Mouse (Mus musculus) kidney, postnatal 36 days (tissue): Measurements from ENCODE around the gene Btbd11.
A peak's percentile ranks its signal among the peaks of the same experiment; 100 is the strongest.

ENCODE experiments used
- DNase-seq, 2 experiments: peaks; one replicate each; pipeline ENCODE4 v3.0.0; 2021 to 2022; ENCODE audit warnings: mixed read lengths in 2 of 2

The Btbd11 gene

DNA sequence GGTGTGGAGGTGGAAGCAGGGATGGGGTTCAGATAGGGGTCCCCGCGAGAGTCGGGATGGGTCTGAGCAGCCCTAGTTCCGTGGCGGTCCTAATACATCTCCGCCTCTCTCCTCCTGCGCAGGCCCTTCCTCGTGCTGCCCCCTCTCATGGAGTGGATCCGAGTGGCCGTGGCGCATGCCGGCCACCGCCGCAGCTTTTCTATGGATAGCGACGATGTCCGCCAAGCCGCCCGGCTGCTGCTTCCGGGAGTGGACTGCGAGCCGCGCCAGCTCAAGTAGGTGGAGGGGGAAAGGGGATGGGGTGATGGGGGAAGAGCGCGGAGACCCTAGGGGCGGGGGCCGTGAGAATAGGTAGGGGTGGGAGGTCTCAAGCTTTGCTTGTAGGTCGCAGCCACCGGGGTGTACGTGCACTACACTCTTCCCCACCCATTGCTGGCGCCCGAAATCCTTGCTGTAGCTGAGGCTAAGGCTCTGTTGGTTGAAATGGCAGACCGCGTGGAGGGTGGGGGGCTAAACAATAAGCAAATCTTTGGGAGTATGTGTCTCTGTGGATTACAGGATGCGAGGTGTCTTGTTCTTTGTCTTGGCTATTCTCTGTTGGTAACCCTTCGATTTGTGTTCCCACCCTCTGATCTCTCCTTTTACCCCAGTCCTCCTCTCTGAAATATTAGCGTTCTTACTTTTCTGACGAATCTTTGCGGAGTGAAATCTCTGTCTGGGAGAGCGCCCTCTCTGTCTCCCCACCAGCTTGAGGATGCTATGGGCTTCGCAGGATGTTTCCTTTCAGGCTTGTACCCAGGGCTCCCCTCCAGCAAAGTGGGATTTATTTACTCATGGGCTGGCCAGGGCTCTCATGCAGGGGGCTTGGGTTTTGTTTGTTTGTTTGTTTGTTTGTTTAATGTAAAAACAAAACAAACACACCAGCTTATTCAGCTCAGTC is 212.3 kb downstream of the Btbd11 start:
- DNase-seq, result no peak

DNA sequence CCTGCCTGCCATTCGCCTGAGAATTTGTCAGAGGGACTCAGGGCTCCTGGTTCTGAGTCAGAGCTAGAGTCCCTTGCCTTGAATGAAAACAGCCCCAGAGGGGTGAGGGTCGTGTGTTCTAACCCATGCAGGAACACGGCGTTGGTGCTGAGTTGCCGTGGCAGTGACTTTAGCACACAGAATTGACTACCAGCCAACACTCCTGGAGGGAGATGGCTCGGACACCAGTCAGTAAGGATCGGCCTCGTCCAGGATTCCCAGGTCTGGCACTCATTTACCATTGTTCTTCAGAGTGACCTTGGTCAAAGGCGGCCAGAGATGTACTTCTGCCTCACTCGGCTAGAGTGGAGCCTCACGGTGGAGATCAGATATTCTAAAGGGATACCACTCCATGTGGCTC is 215.9 kb downstream of the Btbd11 start:
- DNase-seq, result no peak

DNA sequence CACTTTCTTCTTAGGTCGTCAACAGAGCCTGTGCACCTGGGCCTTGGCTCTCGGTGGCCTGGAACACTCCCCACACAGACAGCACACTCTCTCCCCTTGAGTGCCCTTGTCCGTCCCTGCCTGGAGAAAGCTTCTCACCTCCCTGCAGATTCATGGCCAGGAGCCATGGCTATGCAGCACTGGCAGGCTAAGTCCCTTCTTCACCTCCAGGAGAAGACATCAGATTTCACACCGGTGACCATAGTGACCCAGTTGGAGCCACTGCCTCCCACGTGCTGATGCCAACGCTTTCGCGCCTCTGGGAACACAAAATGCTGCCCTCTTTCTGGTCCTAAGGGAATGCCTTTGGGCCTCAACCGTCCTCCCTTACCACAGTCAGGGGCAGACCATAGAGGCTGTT is 217.9 kb downstream of the Btbd11 start:
- DNase-seq, result no peak

DNA sequence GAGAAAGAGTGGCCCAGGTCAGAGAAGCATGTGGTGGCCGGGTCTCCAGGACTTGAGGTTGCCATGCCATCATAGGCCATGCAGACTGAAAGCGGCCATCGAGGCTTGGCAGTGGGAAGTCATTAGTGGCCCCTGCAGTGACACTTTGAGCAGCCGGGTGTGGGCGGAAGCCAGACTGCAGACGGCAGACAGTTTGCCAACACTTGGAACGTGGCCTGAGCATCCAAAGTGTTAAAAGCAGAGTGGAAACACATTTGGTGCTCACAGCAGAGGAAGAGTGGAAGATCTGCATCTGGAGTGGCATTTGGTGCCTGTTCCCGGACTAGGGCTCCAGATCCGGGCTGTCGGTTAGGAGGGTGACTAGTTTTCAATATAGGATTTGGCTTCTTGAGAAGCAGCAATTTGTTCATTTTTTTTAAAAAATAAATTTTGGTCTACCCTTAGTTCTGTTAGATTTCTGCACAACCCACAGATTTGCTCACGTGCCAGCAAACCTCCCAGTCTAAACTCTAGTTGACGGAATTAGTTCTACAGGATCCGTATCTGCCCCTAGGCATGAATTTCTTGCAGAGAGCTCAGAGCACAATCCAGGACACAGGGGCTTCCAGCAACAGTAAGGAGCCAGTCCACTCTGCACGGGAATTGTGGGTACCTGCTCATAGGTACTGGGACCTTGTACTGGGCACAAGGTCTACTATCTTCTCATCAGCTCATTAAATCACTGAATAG is 222.1 kb downstream of the Btbd11 start:
- no peak for DNase-seq

DNA sequence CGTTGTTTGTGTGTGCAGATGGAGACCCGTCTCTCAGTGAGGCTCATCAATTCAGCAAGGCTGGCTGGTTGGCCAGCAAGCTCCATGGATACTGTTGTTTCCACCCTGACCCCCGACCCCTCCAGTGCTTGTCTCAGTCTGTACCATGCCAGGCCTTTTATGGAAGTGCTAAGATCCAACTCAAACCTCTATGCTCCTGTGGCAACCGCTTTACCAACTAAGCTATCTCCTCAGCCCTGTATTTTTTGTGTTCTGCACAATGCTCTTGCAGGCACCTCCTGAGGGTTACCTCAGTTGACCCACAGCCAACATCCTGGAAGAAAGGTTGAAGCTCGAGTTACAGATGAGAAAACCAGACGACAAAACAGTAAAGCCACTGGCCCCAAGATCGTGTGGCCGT is 230.5 kb downstream of the Btbd11 start:
- no peak for DNase-seq

DNA sequence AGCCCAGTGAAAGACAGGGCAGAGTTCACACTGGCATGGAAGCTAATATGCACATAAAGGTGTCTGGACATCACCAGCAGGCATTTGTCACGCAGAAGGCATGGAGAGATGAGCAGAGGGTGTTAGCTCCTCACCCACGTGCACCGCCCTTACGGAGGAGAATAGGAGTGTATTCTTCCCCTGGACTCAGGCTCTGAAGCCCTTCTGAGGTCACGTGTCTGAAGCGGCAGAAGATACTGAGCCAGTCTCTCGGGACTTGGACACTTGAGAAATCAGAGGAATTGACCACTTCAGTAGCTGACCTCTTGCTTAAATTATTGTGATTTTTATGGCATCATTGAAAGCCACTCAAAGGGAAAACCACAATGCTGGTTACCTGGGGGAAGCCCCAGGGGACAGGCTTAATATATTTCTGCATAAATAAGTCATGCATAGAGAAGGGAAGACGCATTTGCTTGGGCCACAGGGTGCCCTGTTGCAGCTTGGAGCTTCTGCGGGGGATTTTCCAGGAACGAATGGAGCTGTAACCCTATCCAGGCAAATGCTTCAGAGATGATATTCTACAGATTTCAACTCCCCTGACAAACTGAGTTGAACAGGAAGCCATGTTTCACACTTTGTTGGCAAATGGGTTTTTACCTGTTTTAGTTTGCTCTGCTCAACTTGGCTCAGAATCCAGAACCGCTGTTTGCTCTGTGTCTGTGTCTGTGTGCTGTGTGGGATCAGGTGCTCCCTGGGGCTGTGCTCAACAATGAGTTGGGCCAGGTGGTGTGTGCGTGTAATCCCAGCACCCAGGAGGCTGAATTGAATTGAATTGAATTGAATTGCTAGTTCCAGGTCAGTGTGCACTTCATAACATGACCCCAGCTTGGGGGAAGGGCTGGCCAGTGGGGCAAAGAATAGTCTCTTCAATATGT is 231.1 kb downstream of the Btbd11 start:
- DNase-seq, result peak in 1 of 2 experiments; percentile 14

DNA sequence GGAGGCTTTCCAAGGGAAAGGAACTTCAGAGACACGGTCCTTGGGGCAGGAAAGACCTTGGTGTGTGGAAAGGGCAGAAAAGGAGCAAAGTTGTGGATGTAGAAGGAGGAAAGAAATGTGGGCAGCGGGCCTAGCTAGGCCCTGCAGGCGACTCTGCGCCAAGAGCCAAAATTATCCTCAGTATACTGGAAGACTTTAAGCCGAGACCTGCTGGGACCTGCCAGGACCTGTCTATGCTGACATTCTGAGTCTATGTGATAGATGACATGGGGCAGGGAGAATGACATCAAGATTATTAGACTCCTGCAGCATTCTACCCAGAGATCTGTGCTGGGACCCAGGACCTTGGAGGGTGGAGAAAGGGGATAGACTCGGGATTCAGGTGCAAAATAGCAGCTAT is 234.5 kb downstream of the Btbd11 start:
- DNase-seq, result no peak

DNA sequence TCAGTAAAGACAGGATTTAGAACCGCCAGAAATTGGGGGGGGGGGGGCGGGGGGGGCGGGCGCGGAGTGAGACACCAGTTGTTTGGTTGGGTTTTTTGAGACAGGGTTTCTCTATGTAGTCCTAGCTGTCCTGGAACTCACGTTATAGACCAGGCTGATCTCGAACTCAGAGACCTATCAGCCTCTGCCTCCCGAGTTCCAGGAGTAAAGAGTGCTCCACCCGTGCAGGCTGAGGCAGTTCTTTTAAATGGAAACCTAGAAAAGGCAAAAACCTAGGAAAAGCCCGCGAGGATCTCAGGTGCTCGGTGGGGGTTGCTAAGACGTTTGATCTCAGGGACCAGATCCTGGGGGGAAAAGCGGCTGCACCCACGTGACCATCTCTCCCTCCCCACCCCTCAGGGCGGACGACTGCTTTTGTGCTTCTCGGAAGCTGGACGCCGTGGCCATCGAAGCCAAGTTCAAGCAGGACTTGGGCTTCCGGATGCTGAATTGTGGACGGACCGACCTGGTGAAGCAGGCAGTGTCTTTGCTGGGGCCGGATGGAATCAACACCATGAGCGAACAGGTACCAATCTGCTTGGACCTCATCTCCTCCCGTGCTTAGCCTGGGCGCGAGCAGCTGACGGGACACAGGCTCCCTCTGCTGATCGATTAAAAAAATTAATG is 238.0 kb downstream of the Btbd11 start:
- DNase-seq, result peak; percentile 39 to 62

DNA sequence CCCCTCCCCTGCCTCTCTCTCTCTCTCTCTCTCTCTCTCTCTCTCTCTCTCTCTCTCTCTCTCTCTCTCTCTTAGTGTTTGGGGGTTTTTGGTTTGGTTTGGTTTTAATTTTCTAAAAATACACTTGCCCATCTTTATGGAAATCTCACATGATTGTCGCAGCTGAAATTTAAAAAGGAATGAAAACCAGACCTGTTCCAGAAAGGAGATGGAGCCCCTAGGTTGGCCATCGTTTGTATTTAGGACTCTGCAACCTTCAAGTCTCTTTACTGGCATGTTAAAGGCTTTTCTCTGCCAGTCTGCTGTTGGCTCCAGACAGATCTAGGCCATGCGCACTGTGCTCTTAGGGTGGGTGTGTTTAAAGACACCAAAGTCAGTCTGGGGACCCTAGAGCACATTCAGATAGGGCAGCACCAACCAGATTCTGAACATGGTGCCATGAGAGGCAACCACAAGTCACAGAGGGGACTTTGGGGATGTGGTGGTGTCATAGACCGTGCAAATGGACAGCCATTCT is 238.6 kb downstream of the Btbd11 start:
- DNase-seq, result no peak

DNA sequence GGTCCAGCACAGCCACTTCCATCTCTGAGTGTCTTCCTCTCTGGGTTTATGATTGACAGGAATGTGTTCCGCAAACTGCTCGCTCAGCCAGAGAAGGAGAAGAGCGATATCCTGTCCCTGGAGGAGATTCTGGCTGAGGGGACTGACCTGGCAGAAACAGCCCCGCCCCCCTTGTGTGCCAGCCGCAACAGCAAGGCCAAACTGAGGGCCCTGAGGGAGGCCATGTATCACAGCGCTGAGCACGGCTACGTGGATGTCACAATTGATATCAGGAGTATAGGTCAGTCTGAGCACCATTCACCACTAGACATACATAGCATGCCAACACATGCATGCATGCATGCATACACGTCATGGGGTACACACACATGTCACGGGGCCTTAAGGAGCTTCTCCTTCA is 245.4 kb downstream of the Btbd11 start:
- DNase-seq, result peak in 1 of 2 experiments; percentile 35

DNA sequence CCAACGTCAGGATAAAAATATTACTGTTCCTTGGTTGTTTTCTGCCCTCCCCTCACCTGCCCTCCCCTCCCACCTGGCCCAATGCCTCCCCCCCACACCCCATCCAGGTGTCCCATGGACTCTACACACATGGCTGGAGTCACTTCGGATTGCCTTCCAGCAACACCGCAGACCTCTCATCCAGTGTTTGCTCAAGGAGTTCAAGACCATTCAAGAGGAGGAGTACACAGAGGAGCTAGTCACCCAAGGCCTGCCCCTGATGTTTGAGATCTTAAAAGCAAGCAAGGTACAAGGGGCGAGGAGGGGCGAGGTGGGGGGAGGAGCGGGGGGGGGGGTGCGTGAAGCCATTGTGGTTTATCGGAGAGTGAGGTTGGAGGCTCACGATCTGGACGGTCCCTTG is 247.0 kb downstream of the Btbd11 start:
- no peak for DNase-seq

DNA sequence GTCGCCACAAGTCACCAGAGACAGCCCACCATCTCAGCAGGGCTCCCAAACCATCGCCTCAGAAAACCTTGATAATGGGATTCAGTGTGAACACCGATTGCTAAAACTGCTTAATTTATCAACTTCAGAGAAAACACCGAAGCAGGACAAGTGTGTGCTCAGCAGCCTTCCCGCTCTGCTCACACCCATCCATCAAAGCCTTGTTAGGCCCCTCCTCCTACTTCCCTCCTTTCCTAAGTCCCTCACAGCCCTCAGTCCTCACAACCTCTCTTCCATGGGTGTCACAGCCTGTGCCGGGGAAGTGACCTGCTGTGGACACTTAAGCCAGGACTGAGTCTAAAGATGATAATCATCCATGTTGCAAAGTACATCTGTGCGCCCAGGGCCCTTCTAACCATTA is 251.0 kb downstream of the Btbd11 start:
- no peak for DNase-seq

DNA sequence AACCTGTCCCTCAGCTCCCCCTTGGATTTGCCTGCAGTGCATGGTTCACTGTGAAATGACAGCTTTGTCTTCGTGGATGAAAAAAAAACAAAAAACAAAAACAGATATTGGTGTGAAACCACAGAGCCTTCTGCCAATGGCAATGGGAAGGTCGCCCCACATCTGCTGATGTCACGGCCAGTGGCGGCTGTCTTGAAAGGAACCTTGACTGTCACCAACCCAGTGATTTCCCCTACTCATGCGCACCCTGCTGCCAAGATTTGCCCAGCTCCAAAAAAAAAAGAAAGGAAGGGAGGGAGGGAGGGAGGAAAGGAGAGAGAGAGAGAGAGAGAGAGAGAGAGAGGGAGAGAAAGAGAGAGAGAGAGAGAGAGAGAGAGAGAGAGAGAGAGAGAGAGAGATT is 251.5 kb downstream of the Btbd11 start:
- DNase-seq, result no peak

DNA sequence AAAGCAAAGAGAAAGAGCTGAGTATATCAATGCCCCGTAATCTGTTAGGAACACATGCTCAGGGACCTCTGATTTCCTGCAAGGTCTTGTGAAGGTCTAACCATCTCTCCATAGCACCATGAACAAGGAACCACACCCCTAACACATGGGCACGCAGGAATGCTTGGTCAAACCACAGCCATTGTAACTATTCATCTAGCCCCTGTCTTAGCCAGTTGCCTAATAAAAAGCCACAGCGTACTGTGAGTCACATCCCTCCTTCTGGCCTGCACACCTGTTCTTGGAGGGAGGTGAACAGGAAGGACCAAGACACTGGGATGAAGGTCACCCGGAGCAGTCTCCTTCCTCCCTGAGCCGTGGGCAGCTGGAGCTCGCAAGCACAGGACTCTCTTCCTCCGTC is 253.0 kb downstream of the Btbd11 start:
- DNase-seq, result no peak

DNA sequence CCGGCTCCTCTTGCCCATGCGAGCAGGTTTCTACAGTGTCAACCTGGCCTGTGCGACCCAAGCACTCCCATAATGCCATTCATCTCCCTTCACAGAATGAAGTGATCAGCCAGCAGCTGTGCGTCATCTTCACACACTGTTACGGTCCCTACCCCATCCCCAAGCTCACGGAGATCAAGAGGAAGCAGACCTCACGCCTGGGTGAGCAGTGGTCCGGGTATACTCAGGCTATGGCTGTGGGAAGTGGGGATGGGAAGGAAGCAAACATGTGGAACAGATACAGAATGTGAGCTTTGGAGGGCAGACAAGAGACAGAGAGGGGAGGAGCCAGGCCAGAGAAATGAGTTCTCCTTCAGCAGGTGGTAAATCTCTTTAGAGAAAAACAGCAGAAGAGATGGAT is 253.8 kb downstream of the Btbd11 start:
- DNase-seq, result no peak

DNA sequence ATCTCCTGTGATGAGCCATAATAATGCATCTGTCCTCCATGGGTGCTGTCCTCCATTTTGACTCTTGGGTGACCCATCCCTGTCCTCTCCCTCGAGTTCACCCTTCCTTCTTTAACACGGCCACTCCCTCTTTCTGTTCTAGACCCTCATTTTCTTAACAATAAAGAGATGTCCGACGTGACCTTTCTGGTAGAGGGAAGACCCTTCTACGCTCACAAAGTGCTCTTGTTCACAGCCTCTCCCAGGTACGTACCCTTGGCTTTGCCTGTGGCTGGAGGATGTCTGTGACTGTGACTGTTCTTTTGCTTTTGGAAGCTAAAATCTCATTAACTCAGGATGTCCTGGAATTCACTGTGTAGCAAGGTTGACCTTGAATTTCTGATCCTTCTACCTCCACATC is 258.7 kb downstream of the Btbd11 start:
- DNase-seq, result no peak

DNA sequence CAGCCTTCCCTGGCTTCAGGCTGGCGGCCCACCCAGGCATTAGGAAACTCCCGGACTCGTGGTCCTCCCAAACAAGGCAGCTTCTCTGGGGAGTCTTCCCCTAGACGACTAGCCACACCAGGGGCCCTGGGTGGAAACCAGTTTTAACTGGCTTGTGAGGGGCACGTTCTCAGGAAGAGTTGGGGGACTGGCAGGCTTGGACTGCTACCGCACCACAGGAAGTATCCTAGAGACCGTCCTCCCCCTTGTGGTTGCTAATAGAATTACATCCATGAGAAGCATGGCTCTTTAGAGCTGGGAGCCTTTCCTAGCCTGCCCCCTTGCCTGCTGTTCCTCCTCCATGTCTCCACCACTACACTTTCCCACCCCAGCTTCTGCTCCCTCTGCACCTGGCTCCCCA is 265.1 kb downstream of the Btbd11 start:
- peak; percentile 34 to 41 for DNase-seq

DNA sequence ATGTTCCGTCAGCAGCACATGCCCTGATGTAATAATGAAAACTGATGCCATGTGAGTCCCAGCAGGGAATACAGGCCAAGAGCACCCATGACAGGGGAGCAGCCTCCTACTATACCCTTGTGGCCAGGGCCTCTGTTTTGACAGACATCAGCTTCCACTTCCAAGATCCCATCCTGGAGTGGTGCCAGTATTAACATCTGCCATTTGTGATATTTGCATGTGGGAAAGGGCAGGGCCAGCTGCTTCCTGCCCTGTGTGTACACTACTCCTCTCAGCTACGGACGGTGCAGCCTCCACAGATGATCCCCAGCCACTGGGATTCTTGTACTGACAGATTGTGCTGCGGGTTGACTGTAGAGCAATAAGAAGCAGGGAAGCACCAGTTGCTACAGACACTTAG is 269.3 kb downstream of the Btbd11 start:
- DNase-seq, result no peak

DNA sequence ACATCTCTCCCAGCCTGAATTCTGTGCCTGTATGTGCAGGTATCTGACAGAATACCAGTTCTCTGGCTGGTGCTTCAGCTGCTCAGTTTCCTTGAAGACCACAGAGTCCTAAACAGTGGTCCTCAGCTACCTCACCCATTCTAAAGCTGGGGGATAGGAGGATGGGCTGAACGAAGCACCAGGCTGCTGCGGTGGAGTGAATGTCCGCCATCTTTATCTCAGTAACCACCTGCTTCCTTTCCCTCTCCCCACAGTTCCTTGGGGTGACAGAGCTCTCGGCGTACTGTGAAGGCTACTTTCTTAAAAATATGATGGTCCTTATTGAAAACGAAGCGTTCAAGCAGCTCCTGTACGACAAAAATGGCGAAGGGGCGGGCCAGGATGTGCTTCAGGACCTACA is 271.3 kb downstream of the Btbd11 start:
- no peak for DNase-seq

DNA sequence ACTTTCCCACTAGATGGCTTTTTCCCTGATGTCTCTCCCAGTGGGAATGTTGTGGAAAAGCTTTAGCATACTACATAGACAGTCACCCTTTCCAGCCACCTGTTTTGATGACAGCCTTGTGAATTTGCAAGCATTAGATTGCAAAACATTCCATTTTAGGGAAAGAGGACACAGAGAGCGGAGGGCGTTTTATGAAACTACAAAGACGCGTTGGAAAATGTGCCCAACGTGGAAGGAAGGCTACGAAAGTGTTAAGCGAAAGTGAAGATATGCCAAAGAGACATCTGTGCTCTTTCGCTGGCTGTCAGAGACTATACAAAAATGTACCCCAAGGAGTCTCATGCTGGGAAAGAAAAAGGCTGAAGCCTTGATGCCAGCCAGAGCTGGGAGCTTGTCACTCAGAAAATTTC is 286.9 kb downstream of the Btbd11 start:
- no peak for DNase-seq

DNA sequence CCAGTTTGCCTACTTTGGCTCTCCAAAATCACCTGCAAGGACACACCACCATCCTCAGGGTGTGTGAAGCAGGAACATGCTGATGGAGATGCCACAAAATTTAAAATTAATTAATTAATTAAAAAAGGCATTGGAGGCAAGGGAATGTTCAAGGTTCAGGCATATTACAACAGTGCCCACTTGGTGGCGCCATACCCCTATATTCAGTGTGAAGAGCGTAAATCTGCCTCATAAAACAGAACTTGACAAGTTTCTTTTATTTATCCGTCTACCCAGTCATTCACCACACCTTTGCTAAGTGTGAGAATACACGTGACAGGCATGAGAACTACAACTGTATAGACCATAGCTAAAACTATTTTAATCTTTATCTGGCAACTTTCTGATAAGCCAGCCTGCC is 292.0 kb downstream of the Btbd11 start:
- DNase-seq, result peak; percentile 20 to 73

DNA sequence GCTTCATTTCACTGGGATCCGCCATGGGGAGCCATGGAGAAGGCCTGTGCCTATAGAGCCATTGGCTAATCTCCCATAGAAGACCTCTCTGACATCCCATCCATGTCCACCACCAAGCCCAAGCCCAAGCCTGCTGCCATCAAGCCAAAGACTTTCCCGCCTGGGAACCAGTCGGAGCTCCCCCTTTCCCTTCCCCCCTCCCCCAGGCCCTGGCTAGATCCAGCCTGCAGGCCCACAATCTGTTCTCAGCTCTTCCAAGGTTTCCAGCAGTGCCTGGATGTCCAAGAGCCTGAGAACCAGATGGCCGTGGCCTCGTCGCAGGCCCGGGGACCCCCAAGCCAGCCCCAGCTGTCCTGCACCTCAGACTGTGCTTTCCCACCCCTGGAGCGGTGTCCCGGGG is 295.8 kb downstream of the Btbd11 start:
- DNase-seq, result no peak
